Mouse (Mus musculus): ENCODE measurements at regions not wholly inside any gene's neighbourhood (a gene's known extent, or its start where the extent isn't known, plus 50 kb on each side); places are given as distances from the start of the nearest gene placed in this dataset.

- TF ChIP-seq CTCF (IDR thresholded peaks at IDR 0.05; ENCODE audit: low read depth) (no peak), EP300 (optimal IDR thresholded peaks at IDR 0.05) (no peak)
These were observed 131.7 kb downstream of the Ndufa10 start for GRCm38 (mm10) chr1:92341846-92342540.
